Mouse (Mus musculus) embryo, embryonic 11.5 days (tissue): ENCODE data around the gene Cd5.

Experiments used
- DNase-seq: peaks from one replicate; pipeline ENCODE4 v3.0.0-alpha.2; 2012; ENCODE audit warnings: low read depth, low spot score

The Cd5 gene

GRCm38 (mm10) chr19:10702125-10702524, 36.7 kb downstream of the Cd5 start:
- no peak for DNase-seq

GRCm38 (mm10) chr19:10701013-10701726, 37.6 kb downstream of the Cd5 start:
- DNase-seq: no peak

GRCm38 (mm10) chr19:10699851-10700250, 39.0 kb downstream of the Cd5 start:
- no peak for DNase-seq

- DNase-seq: no peak
These were observed 40.4 kb downstream of the Cd5 start for GRCm38 (mm10) chr19:10698131-10698991.

- no peak for DNase-seq
These were observed 43.0 kb downstream of the Cd5 start for GRCm38 (mm10) chr19:10695801-10696200.

GRCm38 (mm10) chr19:10693926-10694682, 44.7 kb downstream of the Cd5 start:
- no peak for DNase-seq

GRCm38 (mm10) chr19:10692361-10692760, 46.4 kb downstream of the Cd5 start:
- DNase-seq: no peak

- DNase-seq: no peak
These were observed 47.1 kb downstream of the Cd5 start for GRCm38 (mm10) chr19:10691660-10692059.

- DNase-seq: no peak
These were observed 47.7 kb downstream of the Cd5 start for GRCm38 (mm10) chr19:10691121-10691520.

GRCm38 (mm10) chr19:10690336-10690735, 48.5 kb downstream of the Cd5 start:
- no peak for DNase-seq

- DNase-seq: no peak
These were observed 49.2 kb downstream of the Cd5 start for GRCm38 (mm10) chr19:10689470-10690166.

GRCm38 (mm10) chr19:10688537-10689352, 50.1 kb downstream of the Cd5 start, which contains the start of gene Vps37c:
Vps37c (plus strand) TSS chr19:10688735.
- DNase-seq: peak; percentile 91

- no peak for DNase-seq
These were observed 53.1 kb downstream of the Cd5 start for GRCm38 (mm10) chr19:10685727-10686126.

- DNase-seq: no peak
These were observed 53.7 kb downstream of the Cd5 start for GRCm38 (mm10) chr19:10685081-10685480.

GRCm38 (mm10) chr19:10681571-10681970, 57.2 kb downstream of the Cd5 start:
- DNase-seq: no peak

GRCm38 (mm10) chr19:10678772-10679067, 60.1 kb downstream of the Cd5 start:
- DNase-seq: no peak

GRCm38 (mm10) chr19:10677915-10678771, 60.7 kb downstream of the Cd5 start, which contains the start of gene Pga5:
Pga5 (minus strand) TSS chr19:10678071.
- DNase-seq: peak; percentile 60

GRCm38 (mm10) chr19:10676656-10677055, 62.1 kb downstream of the Cd5 start:
- no peak for DNase-seq

GRCm38 (mm10) chr19:10673275-10673674, 65.5 kb downstream of the Cd5 start:
- no peak for DNase-seq
